Mouse (Mus musculus): ENCODE data around the gene Rangap1.

Rangap1 gene

GRCm38 (mm10) chr15:81700161-81700560 is 45.2 kb downstream of the Rangap1 start:
- no peak for DNase-seq (ENCODE audit: extremely low read depth, insufficient read length, low spot score)

- no peak for DNase-seq (ENCODE audit: extremely low read depth, insufficient read length, low spot score)
Measured at GRCm38 (mm10) chr15:81698532-81698931, 46.8 kb downstream of the Rangap1 start.

- DNase-seq (ENCODE audit: extremely low read depth, insufficient read length, low spot score): no peak
Measured at GRCm38 (mm10) chr15:81697847-81698246, 47.5 kb downstream of the Rangap1 start.

GRCm38 (mm10) chr15:81697175-81697574 is 48.2 kb downstream of the Rangap1 start, which contains the start of gene Chadl:
Gene Chadl (minus strand): TSS chr15:81697287.
- no peak for DNase-seq (ENCODE audit: extremely low read depth, insufficient read length, low spot score)

- no peak for DNase-seq (ENCODE audit: extremely low read depth, insufficient read length, low spot score)
Measured at GRCm38 (mm10) chr15:81694891-81695290, 50.4 kb downstream of the Rangap1 start.

- no peak for DNase-seq (ENCODE audit: extremely low read depth, insufficient read length, low spot score)
Measured at GRCm38 (mm10) chr15:81693967-81694881, 51.1 kb downstream of the Rangap1 start.

- no peak for DNase-seq (ENCODE audit: extremely low read depth, insufficient read length, low spot score)
Measured at GRCm38 (mm10) chr15:81693366-81693966, 51.9 kb downstream of the Rangap1 start.

- no peak for DNase-seq (ENCODE audit: extremely low read depth, insufficient read length, low spot score)
Measured at GRCm38 (mm10) chr15:81680301-81680805, 65.0 kb downstream of the Rangap1 start.

- no peak for DNase-seq (ENCODE audit: extremely low read depth, insufficient read length, low spot score)
Measured at GRCm38 (mm10) chr15:81676637-81677036, 68.7 kb downstream of the Rangap1 start.

GRCm38 (mm10) chr15:81670231-81670640 is 75.1 kb downstream of the Rangap1 start:
- DNase-seq (ENCODE audit: extremely low read depth, insufficient read length, low spot score): no peak

GRCm38 (mm10) chr15:81666957-81667356 is 78.4 kb downstream of the Rangap1 start:
- no peak for DNase-seq (ENCODE audit: extremely low read depth, insufficient read length, low spot score)

GRCm38 (mm10) chr15:81663697-81664561 is 81.4 kb downstream of the Rangap1 start, which contains the start of gene L3mbtl2:
Gene L3mbtl2 (plus strand): TSS chr15:81663889.
- peak; percentile 89 for DNase-seq (ENCODE audit: extremely low read depth, insufficient read length, low spot score)

GRCm38 (mm10) chr15:81663281-81663680 is 82.0 kb downstream of the Rangap1 start:
- DNase-seq (ENCODE audit: extremely low read depth, insufficient read length, low spot score): no peak

- DNase-seq (ENCODE audit: extremely low read depth, insufficient read length, low spot score): no peak
Measured at GRCm38 (mm10) chr15:81661701-81662100, 83.6 kb downstream of the Rangap1 start.
